Mouse (Mus musculus): Measurements from ENCODE around the gene Nfkb2.

GRCm38 (mm10) chr19:46300294-46301045 is 3.6 kb upstream of the Nfkb2 start:
- TF ChIP-seq CTCF (IDR thresholded peaks at IDR 0.05; ENCODE audit: borderline replicate concordance, insufficient read depth, low read depth, low read length) (no peak), POLR2A (IDR thresholded peaks at IDR 0.05; ENCODE audit: borderline replicate concordance, insufficient read depth, low read length) (no peak)
